Mouse (Mus musculus) right cerebral cortex, postnatal 14 days (tissue): Measurements from ENCODE around the gene Cap1.
"Not testable (repeated sequence)": the region's sequence is repeated elsewhere in the genome, so short reads cannot be mapped to it uniquely, and the experiment has no call there.

ENCODE experiments used
- DNase-seq: peaks from one replicate; pipeline ENCODE4 v3.0.0; 2022

Gene Cap1

DNA sequence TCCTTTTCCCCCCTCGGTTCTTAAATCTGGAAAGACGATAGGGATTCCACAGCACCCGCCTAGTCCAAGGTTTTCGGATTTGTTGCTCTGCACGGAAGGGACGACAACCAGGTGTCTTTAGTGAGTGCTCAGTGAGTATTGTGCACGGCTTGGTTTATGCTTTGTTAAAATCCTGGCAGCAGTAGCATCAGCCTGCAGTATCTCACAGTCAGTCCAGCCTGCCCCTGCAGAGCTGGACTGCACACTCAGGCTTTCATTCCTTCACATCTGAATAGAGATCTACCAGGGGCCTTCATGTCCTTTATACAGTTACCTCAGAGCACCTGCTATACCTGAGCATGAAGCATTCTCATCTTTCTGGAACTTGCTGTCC lies 49.5 kb downstream of the Cap1 start:
- no peak for DNase-seq

DNA sequence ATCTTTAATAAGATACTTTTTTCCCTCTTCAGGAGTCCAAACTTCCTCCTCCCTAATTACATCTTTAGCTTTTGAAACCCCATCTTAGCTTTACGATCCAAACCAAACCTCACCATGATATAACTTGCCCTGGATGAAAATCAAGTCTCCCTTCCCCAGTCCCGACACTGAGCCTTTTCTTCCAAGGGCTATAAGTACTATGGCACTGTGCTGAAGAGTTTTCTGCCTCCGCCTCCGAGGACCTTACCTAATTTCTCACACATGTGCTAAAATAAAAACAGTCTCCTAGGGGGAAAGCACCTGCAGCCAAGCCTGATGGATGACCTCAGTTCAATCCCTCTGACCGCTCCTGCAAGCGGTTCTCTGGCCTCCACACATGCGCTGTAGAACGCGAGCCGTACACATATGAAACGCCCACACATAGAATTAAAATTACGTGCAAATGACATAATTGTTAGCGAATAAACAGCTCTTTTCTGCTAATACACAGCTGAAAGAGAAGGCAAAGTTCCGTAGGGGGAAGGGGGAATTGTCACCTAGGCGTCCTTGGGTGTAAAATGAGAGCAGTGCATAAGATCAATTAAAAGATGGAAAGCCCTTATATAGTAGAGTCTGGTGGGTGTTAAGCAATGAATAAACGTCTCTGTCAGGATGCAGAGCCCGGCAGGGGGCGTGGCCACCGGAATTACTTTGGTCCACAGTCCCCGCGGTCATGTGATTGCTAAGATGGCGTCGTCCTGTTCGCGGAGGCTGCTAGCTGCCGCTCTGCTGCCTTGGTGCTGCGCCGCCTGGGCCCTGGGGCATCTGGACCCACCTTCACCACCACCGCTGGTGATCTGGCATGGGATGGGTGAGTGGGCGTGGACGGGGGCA lies 50.1 kb downstream of the Cap1 start, which contains the start of gene Ppt1:
Gene Ppt1 (plus strand): TSS at position 713 of the 873 bp plus-strand sequence.
- DNase-seq = peak; percentile 93

DNA sequence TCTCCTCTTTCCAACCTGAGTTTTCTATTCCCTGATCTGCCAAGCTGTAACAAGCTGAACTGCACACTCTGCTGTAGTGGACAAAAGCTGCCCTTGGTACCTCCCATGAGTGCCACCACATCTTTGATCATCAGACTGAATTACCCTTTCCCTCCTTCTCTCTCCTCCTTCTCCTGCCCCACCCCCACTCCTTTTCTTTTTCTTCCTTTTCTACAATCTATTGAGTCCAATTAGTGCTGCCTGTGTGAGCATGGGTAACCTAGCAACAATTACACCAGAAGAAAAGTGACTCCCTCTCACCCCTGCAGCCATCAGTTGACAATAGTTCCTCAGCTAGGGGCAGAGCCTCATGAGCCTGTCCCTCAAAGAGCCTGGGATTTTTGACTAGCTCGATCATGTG lies 54.0 kb downstream of the Cap1 start:
- DNase-seq = no peak

DNA sequence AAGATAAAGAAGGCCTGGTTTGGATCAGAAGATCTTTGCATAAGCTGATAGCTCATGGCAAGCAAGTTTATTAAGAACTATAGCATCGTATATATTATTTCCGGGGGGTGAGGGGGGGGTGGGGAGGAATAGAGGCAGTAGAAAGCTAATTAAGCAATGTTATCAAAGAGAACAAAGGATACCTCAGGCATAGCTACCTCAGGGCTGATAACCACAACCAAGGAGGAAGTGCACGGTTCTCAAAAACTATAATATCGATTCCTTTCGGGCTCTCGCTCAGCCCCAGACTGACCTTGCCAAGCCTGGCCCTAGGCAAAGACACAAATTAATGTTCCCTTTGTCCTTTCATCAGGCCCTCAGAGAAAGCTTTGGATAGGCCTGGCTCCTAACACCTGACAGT lies 56.5 kb downstream of the Cap1 start:
- DNase-seq = no peak

- DNase-seq = no peak
These were observed 58.2 kb downstream of the Cap1 start for GRCm38 (mm10) chr4:122827651-122828050.

DNA sequence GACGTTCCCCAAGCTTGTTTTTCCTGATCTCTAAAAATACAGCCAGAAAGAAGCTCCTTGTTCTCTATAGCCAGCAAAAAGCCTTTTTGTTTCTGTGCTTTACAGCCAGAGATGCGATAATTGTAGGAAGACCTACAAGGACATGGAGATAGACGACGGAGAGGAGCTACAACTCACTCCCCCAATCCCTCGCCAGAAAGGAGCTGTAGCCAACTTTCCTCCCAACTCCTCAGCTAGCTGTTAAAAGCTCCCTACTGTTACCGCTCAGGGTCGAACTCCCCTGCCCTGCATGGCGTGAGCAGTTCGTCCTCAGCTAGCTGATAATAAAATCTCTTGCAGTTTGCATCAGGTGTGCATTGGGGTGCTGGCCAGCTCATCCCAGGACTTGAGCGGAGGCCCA lies 64.9 kb downstream of the Cap1 start:
- DNase-seq = not testable (repeated sequence)

GRCm38 (mm10) chr4:122816202-122816601 lies 69.7 kb downstream of the Cap1 start:
- DNase-seq = no peak

DNA sequence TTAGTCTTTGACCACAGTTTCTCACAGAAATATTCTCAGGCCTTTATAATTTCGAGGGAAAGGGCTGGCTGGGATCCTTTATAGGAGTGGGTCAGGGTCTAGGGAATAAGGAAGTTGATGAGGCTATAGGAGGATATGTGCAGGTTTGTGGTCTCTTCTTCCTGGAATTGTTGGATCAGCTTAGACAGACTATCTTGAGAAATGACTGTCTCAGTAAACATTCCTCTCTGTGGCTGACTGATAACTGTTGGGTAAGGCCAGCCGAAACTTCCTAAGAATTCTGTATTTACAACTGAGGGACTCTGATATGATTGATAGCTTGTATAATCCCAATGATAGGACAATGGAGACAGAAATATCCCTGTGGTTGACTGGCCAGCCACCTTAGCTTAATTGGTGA lies 74.0 kb downstream of the Cap1 start:
- DNase-seq = no peak

- no peak for DNase-seq
These were observed 74.7 kb downstream of the Cap1 start for GRCm38 (mm10) chr4:122811180-122811579.
